Mouse (Mus musculus): Measurements from ENCODE around the gene Nsd1.
"Not testable (repeated sequence)": the region's sequence is repeated elsewhere in the genome, so short reads cannot be mapped to it uniquely, and the experiment has no call there.

The Nsd1 gene

DNA sequence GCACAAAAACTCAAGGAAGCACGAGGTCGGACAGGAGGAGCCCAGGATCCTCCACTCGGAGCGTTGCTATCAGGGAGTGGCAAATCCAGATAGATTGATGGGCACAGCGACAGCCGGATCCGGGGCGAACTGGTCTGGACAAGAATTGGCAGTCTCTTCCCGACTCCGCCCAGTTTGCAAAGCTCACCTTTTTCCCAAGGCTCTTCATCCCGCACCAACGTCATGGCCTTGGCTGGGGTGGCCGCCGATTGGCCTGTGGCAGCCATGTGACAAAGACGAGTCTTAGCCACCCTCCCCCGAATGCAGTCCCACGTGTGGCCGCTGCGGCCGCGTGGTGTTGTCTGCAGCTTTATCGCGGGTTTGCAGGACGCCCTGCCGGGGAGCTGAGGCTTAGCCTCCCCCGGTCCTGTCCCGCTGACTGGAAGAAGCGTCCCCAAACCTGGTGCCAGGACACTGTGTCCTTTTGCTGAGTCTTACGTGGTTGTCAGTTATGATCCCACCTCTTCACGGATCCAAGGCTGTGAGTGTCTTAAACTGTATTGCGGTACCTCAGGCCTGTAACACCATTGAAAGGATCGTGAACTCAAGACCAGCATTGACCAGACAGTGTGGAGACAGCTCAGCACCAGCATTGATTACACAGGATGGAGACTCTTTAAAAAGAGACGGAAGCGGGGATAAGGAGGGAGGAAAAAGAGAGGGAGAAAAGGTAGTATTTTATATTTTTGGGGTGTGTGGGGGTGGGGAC lies 19.3 kb upstream of the Nsd1 start:
- peak; percentile 86 to 94 for DNase-seq (ENCODE audit: low spot score in 2 of 2)

- no peak for DNase-seq (ENCODE audit: low spot score in 2 of 2)
Observed at GRCm38 (mm10) chr13:55191535-55191934, 18.0 kb upstream of the Nsd1 start.

GRCm38 (mm10) chr13:55202758-55203157 lies 6.8 kb upstream of the Nsd1 start:
- DNase-seq (ENCODE audit: low spot score in 2 of 2), result not testable (repeated sequence)

GRCm38 (mm10) chr13:55203740-55204139 lies 5.8 kb upstream of the Nsd1 start:
- DNase-seq (ENCODE audit: low spot score in 2 of 2), result no peak

DNA sequence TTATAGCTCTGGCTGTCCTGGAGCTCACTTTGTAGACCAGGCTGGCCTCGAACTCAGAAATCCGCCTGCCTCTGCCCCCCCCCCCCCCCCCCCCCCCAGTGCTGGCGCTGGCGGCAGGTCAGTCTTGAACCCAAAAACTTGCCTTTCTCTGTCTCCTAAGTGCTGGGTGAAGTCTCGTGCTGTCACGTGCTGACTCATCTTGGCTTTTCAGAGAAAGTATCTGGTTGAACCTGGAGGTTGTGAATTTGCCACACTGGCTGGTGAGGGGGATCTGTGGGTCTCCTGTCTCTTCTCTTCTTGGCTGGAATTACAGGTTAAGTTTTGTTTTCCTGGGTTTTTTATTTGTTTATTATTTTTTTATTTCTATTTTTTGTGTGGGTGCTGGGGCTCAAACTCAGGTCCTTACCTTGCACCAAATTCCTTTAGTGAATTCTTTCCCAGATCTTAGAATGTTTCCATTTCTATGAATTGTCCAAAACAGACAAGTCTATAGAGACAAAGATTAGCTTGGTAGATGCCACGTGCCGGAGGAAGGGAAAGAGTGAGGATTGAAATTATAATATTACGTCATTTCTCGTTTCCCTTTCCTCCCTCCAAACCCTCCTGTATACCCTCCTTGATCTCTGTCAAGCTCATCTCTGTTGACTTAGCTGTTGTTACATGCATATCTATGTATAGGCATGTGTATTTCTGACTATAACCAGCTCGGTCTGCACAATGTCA lies 4.8 kb upstream of the Nsd1 start:
- DNase-seq (ENCODE audit: low spot score in 2 of 2), result no peak

DNA sequence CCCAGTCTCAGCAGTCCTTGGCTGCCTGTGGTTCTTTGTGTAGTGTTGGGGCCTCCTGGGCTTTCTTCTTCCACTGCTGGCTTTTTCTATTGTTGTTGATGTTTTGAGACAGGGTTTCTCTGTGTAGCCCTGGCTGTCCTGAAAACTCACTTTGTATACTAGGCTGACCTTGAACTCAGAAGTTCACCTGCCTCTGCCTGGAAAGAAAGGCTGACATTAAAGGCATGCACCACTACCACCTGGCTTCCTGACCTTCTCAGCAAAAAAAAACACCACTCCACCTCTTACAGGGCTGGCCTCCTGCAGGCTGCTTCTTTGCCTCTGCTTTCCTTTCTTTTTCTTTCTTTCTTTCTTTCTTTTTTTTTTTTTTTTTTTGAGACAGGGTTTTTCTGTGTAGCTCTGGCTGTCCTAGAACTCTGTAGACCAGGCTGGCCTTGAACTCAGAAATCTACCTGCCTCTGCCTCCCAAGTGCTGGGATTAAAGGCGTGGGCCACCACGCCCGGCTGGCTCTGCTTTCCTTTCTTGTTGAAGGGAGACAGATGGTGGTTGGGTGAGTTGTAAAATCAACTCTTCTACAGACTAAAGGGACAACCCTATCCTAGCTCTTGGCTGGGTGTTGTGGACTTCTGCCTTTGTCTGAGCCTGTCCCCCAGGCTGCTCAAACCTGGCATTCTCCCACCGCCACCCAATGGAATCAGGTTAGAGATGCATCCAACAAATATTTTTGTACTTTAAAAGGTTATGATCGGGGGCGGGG lies 4.0 kb upstream of the Nsd1 start:
- DNase-seq (ENCODE audit: low spot score in 2 of 2), result no peak

GRCm38 (mm10) chr13:55208837-55209648 lies 539 bp upstream of the Nsd1 start:
- no peak for DNase-seq (ENCODE audit: low spot score in 2 of 2)

GRCm38 (mm10) chr13:55210193-55210970 lies 800 bp downstream of the Nsd1 start:
- no peak for DNase-seq (ENCODE audit: low spot score in 2 of 2)

DNA sequence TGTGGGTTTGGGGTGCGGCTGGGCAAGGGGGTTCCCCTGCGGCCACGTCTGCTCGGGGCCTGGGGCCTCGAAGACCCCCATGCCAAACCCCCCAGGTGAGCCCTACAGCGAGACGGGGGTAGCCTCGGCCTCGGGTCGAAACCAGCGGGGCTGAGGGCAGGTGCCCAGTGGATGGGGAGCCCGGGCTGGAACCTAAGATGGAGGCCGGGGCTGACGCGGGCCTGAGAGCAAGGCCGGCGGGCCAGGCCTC lies 1.3 kb downstream of the Nsd1 start:
- peak in 1 of 2 experiments; percentile 36 for DNase-seq (ENCODE audit: low spot score in 2 of 2)

DNA sequence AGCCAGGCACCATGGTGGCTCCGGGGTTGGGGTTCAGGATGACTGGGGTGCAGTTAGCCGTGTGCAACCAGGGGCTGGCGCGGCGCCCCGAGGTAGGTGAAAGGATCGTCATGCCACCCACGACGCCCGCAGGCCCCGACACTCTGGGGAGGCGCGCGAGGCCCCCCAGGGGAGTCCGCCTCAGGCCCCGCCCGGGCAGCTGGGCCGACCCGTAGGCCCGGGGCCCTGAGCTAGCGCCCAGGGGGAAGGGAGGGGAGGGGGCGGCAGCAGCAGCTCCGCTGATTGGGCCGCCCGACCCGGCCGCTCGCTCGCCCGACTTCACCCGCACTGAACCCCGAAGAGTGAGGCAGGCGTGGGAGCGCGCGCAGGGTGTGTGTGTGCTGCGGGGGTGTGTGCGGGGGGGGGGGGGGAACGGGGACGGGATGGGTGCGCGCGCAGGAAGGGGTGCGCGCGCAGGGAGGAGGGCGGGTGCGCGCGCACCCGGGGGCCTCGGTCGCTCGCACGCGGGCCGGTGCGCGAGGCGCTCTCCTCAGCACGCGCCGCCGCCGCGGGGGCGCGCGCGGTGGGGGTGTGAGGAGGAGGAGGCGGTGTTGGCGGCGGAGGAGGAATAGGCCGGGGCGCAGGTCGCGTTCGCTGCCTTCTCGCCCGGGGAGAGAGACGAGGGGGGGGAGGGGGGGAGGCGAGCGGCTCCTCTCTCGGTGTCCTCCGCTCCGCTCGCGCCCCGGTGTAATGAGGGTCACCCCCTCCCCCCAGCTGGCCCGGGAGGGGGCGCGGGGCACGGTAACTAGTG lies 1.8 kb downstream of the Nsd1 start:
- peak; percentile 59 to 76 for DNase-seq (ENCODE audit: low spot score in 2 of 2)

DNA sequence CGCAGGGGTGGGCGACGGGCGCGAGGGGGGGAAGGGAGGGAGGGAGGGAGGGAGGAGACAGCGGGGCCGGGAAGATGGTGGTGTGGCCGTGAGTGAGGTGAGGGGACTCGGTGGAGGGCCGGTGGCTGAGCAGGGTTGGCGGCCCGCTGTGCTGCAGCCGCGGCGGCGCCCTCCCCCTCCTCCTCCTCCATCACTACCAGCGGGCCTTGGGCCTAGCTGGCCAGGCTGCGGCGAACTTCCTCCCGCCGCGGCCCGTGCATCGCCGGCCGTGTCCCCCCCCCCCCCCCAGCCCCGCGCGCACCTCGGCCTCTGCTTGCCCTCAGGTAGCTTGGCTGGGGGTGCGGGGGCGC lies 2.4 kb downstream of the Nsd1 start:
- no peak for DNase-seq (ENCODE audit: low spot score in 2 of 2)

- DNase-seq (ENCODE audit: low spot score in 2 of 2), result peak in 1 of 2 experiments; percentile 57
Observed at GRCm38 (mm10) chr13:55212361-55213137, 3.0 kb downstream of the Nsd1 start.

- no peak for DNase-seq (ENCODE audit: low spot score in 2 of 2)
Observed at GRCm38 (mm10) chr13:55213138-55213806, 3.7 kb downstream of the Nsd1 start.

DNA sequence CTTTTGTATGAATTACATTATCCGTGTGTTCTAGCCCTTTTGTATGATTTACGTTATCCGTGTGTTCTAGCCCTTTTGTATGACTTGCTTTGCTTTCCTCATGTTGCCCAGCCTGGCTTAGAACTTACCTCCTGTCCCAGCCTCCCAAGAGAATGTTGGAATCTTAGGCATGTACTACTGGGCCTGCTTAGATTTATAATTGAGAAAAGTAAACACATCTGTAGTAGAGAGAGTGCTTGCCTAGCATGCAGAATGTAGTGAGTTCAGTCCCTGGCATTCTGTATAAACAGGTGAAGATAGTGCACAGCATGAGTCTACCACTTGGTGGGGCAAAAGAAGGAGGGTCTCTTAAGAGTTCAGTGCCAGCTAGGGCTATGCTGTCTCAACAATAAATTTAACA lies 14.8 kb downstream of the Nsd1 start:
- DNase-seq (ENCODE audit: low spot score in 2 of 2), result no peak

DNA sequence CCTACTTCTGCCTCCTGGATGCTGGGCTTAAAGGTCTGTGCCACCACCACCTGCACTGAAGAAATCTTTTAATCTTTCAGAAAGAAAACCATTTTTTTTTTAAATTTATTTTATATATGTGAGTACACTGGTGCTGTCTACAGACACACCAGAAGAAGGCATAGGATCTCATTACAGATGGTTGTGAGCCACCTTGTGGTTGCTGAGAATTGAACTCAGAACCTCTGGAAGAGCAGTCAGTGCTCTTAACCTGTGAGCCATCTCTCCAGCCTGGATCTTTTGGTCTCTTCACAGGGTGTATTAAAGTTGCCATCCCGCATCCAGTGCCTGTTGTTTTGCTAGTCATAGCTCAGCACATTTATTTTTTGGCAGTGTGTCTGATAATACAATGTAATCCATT lies 21.1 kb downstream of the Nsd1 start:
- no peak for DNase-seq (ENCODE audit: low spot score in 2 of 2)

DNA sequence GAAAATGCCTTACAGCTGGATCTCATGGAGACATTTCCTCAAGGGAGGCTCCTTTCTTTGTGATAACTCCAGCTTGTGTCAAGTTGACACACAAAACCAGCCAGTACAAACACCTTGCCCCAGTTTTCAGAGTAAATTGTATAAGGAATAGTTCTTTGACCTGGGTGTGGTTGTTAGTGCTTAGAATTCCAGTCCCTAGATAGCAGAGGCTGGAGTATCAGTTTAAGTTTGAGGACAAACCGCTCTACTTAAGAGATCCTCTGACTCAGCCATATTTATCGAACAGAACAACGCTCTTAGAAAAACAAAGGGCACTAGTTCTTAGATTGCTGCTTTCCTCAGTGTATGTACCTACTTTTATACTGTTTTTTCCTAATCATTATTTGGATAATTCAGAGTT lies 33.6 kb downstream of the Nsd1 start:
- no peak for DNase-seq (ENCODE audit: low spot score in 2 of 2)

GRCm38 (mm10) chr13:55247293-55248030 lies 37.9 kb downstream of the Nsd1 start:
- no peak for DNase-seq (ENCODE audit: low spot score in 2 of 2)

GRCm38 (mm10) chr13:55249246-55249645 lies 39.7 kb downstream of the Nsd1 start:
- no peak for DNase-seq (ENCODE audit: low spot score in 2 of 2)

Data from left cerebral cortex, adult 9 months (tissue).